Mouse (Mus musculus) MEL (cell line): ENCODE data around the gene Rps6kc1. TPM values are rescaled to one million over a fixed set of nuclear protein-coding genes. Genes with fewer than 3 reads are reported as not detected.

ENCODE experiments used
- DNase-seq: peaks from one replicate; pipeline ENCODE4 v3.0.0; 2011; ENCODE audit warnings: low read depth, low spot score
- H3K27ac ChIP-seq: 2 replicates; pipeline ENCODE4 v1.5.1; 2012; ENCODE audit warnings: low read depth, mild to moderate bottlenecking, control low read depth, low read length, moderate library complexity; ENCODE audit not compliant: control insufficient read depth
- H3K27me3 ChIP-seq, 2 experiments: fragments of 150-350 bp in 1 of 2; sonication (generic) in 1 of 2; 2 replicates each; pipeline ENCODE4 v1.6.1; 2012; ENCODE audit warnings: low read length in 2 of 2, mild to moderate bottlenecking in 2 of 2, improper control_type of control experiment in 1 of 2, moderate library complexity in 1 of 2; ENCODE audit not compliant: insufficient read depth in 2 of 2, control insufficient read depth in 1 of 2
- H3K36me3 ChIP-seq, 2 experiments: 2 replicates each; pipeline ENCODE4 v1.6.1; 2012 to 2014; ENCODE audit warnings: low read length in 2 of 2, improper control_type of control experiment in 1 of 2, inconsistent platforms in 1 of 2, mild to moderate bottlenecking in 1 of 2; ENCODE audit not compliant: insufficient read depth in 2 of 2, control insufficient read depth in 1 of 2
- H3K4me1 ChIP-seq, 2 experiments: fragments of 150-350 bp in 1 of 2; sonication (generic) in 1 of 2; 2 replicates each; pipeline ENCODE4 v1.6.1; 2012; ENCODE audit warnings: low read length in 2 of 2, improper control_type of control experiment in 1 of 2, mild to moderate bottlenecking in 1 of 2; ENCODE audit not compliant: insufficient read depth in 2 of 2, control insufficient read depth in 1 of 2
- H3K4me3 ChIP-seq, 2 experiments: fragments of 150-350 bp in 1 of 2; sonication (generic) in 1 of 2; 2 replicates each; pipeline ENCODE4 v1.5.1; 2012; ENCODE audit warnings: low read depth in 2 of 2, low read length in 2 of 2, mild to moderate bottlenecking in 2 of 2, moderate library complexity in 2 of 2, control low read depth in 1 of 2, improper control_type of control experiment in 1 of 2; ENCODE audit not compliant: control insufficient read depth in 1 of 2, insufficient read depth in 1 of 2
- H3K79me2 ChIP-seq: 2 replicates; pipeline ENCODE4 v1.6.1; 2012; ENCODE audit warnings: mild to moderate bottlenecking, low read length, moderate library complexity; ENCODE audit not compliant: control insufficient read depth, poor library complexity, insufficient read depth
- H3K9ac ChIP-seq: 2 replicates; pipeline ENCODE4 v1.6.1; 2012; ENCODE audit warnings: low read depth, mild to moderate bottlenecking, control low read depth, low read length, moderate library complexity; ENCODE audit not compliant: control insufficient read depth, poor library complexity, severe bottlenecking
- H3K9me3 ChIP-seq: fragments of 150-350 bp; sonication (generic); replicated peaks from 2 replicates; pipeline ENCODE4 v1.6.1; 2012; ENCODE audit warnings: mild to moderate bottlenecking, low read length, improper control_type of control experiment, moderate library complexity; ENCODE audit not compliant: insufficient read depth
- CHD1 ChIP-seq: IDR thresholded peaks from 2 replicates; pipeline ENCODE4 v1.6.1; 2012; ENCODE audit warnings: low read depth, mild to moderate bottlenecking, inconsistent platforms, low read length, improper control_type of control experiment
- CHD2 ChIP-seq: IDR thresholded peaks from 2 replicates; pipeline ENCODE4 v1.6.1; 2011; ENCODE audit warnings: low read length, improper control_type of control experiment
- CTCF ChIP-seq, 3 experiments: IDR thresholded peaks in 2 of 3; conservative IDR thresholded peaks in 1 of 3; 2 replicates each; pipeline ENCODE4 v1.5.1; 2011 to 2012; ENCODE audit warnings: low read length in 3 of 3, low read depth in 2 of 3, mild to moderate bottlenecking in 2 of 3, improper control_type of control experiment in 1 of 3, inconsistent platforms in 1 of 3, mixed read lengths in 1 of 3, moderate library complexity in 1 of 3; ENCODE audit not compliant: control insufficient read depth in 1 of 3, insufficient read depth in 1 of 3, poor library complexity in 1 of 3, severe bottlenecking in 1 of 3
- E2F4 ChIP-seq: IDR thresholded peaks from 2 replicates; pipeline ENCODE4 v1.6.1; 2011; ENCODE audit warnings: low read depth, low read length, improper control_type of control experiment, borderline replicate concordance
- ELF1 ChIP-seq: IDR thresholded peaks from 2 replicates; pipeline ENCODE4 v1.6.1; 2014; ENCODE audit warnings: low read depth, mild to moderate bottlenecking, inconsistent platforms, low read length, improper control_type of control experiment, moderate library complexity
- ETS1 ChIP-seq: IDR thresholded peaks from 2 replicates; pipeline ENCODE4 v1.6.1; 2012; ENCODE audit warnings: low read depth, mild to moderate bottlenecking, inconsistent platforms, low read length, improper control_type of control experiment, moderate library complexity
- GABPA ChIP-seq: IDR thresholded peaks from 2 replicates; pipeline ENCODE4 v1.6.1; 2012; ENCODE audit warnings: low read depth, mild to moderate bottlenecking, inconsistent platforms, low read length, improper control_type of control experiment, moderate library complexity
- GATA1 ChIP-seq: IDR thresholded peaks from 2 replicates; pipeline ENCODE4 v1.6.1; 2011; ENCODE audit warnings: low read depth, low read length, improper control_type of control experiment
- HCFC1 ChIP-seq: IDR thresholded peaks from 2 replicates; pipeline ENCODE4 v1.6.1; 2012; ENCODE audit warnings: low read depth, mild to moderate bottlenecking, inconsistent platforms, low read length, improper control_type of control experiment, moderate library complexity
- KAT2A ChIP-seq: conservative IDR thresholded peaks from 2 replicates; pipeline ENCODE4 v1.6.1; 2012; ENCODE audit warnings: low read depth, low read length, improper control_type of control experiment, inconsistent platforms
- MAFK ChIP-seq: IDR thresholded peaks from 2 replicates; pipeline ENCODE4 v1.6.1; 2011; ENCODE audit warnings: low read depth, mild to moderate bottlenecking, low read length, improper control_type of control experiment, borderline replicate concordance
- MAX ChIP-seq: IDR thresholded peaks from 2 replicates; pipeline ENCODE4 v1.6.1; 2011; ENCODE audit warnings: low read length, improper control_type of control experiment
- MAZ ChIP-seq: IDR thresholded peaks from 2 replicates; pipeline ENCODE4 v1.6.1; 2012; ENCODE audit warnings: low read depth, mild to moderate bottlenecking, inconsistent platforms, low read length, improper control_type of control experiment
- MEF2A ChIP-seq: IDR thresholded peaks from 2 replicates; pipeline ENCODE4 v1.6.1; 2014; ENCODE audit warnings: low read depth, mild to moderate bottlenecking, inconsistent platforms, low read length, improper control_type of control experiment; ENCODE audit not compliant: poor library complexity, insufficient replicate concordance, severe bottlenecking; ENCODE audit errors: extremely low read depth
- MXI1 ChIP-seq: IDR thresholded peaks from 2 replicates; pipeline ENCODE4 v1.6.1; 2011; ENCODE audit warnings: mild to moderate bottlenecking, low read depth, low read length, improper control_type of control experiment
- MYB ChIP-seq: IDR thresholded peaks from 2 replicates; pipeline ENCODE4 v1.6.1; 2011; ENCODE audit warnings: mild to moderate bottlenecking, low read depth, low read length, improper control_type of control experiment
- NELFE ChIP-seq: IDR thresholded peaks from 2 replicates; pipeline ENCODE4 v1.6.1; 2011; ENCODE audit warnings: low read depth, low read length, improper control_type of control experiment
- NRF1 ChIP-seq: IDR thresholded peaks from 2 replicates; pipeline ENCODE4 v1.6.1; 2014; ENCODE audit warnings: low read depth, mild to moderate bottlenecking, inconsistent platforms, low read length, improper control_type of control experiment, moderate library complexity; ENCODE audit not compliant: poor library complexity, insufficient read depth, severe bottlenecking
- POLR2AphosphoS2 ChIP-seq: IDR thresholded peaks from 2 replicates; pipeline ENCODE4 v1.6.1; 2011; ENCODE audit warnings: low read length, improper control_type of control experiment
- POLR2AphosphoS5 ChIP-seq: IDR thresholded peaks from 2 replicates; pipeline ENCODE4 v1.6.1; 2012; ENCODE audit warnings: low read depth, borderline replicate concordance, mild to moderate bottlenecking, inconsistent platforms, low read length, moderate library complexity, mixed read lengths
- RCOR1 ChIP-seq: IDR thresholded peaks from 2 replicates; pipeline ENCODE4 v1.6.1; 2012; ENCODE audit warnings: low read depth, mild to moderate bottlenecking, inconsistent platforms, low read length, improper control_type of control experiment
- SIN3A ChIP-seq: IDR thresholded peaks from 2 replicates; pipeline ENCODE4 v1.6.1; 2012; ENCODE audit warnings: low read length, improper control_type of control experiment, inconsistent platforms
- SMC3 ChIP-seq: IDR thresholded peaks from 2 replicates; pipeline ENCODE4 v1.6.1; 2011; ENCODE audit warnings: low read depth, low read length, improper control_type of control experiment
- TBP ChIP-seq: IDR thresholded peaks from 2 replicates; pipeline ENCODE4 v1.8.0; 2011; ENCODE audit warnings: low read depth, low read length, improper control_type of control experiment
- TCF12 ChIP-seq: IDR thresholded peaks from 2 replicates; pipeline ENCODE4 v1.6.1; 2014; ENCODE audit warnings: low read depth, mild to moderate bottlenecking, inconsistent platforms, low read length, improper control_type of control experiment, moderate library complexity
- ZKSCAN1 ChIP-seq: IDR thresholded peaks from 2 replicates; pipeline ENCODE4 v1.6.1; 2012; ENCODE audit warnings: low read depth, mild to moderate bottlenecking, inconsistent platforms, low read length, improper control_type of control experiment, moderate library complexity
- ZMIZ1 ChIP-seq: IDR thresholded peaks from 2 replicates; pipeline ENCODE4 v1.6.1; 2012; ENCODE audit warnings: low read depth, mild to moderate bottlenecking, inconsistent platforms, low read length, improper control_type of control experiment, moderate library complexity
- ZNF384 ChIP-seq: IDR thresholded peaks from 2 replicates; pipeline ENCODE4 v1.6.1; 2012; ENCODE audit warnings: low read depth, mild to moderate bottlenecking, inconsistent platforms, low read length, improper control_type of control experiment
- polyA plus RNA-seq, 2 experiments: library from polyadenylated mRNA; stranded (reverse) in 1 of 2; unstranded in 1 of 2; fragments of >175 nt in 1 of 2; fragments of >200 nt in 1 of 2; gene quantifications; 2 replicates each; pipeline versions ENCODE4 v1.2.1 to v1.2.4; 2012; ENCODE audit warnings: low replicate concordance in 2 of 2, low read depth in 1 of 2; ENCODE audit not compliant: insufficient read length in 2 of 2, insufficient read depth in 1 of 2, missing spikeins in 1 of 2
- total RNA-seq: library from RNA; depleted of rRNA; stranded (reverse); fragments of 300-350 nt; gene quantifications from 2 replicates; pipeline ENCODE4 v1.2.3, GENCODE M21; 2012

Gene Rps6kc1
- total and polyA plus RNA-seq, 3 experiments = 26.2 to 26.5 TPM; not detected in 1

- Histone ChIP-seq H3K27me3 (no peaks in the 10 kb centered on the region), H3K9me3 (no peaks in the 10 kb centered on the region), H3K79me2 (no peaks in the 10 kb centered on the region), H3K4me3 (no peak overlapping the region), H3K4me1 (no peaks in the 10 kb centered on the region), H3K36me3 (no peaks in the 10 kb centered on the region), H3K9ac (no peak overlapping the region), H3K27ac (no peak overlapping the region)
- TF ChIP-seq ETS1 (no peak), POLR2AphosphoS5 (no peak), NELFE (no peak), MEF2A (no peak), MAZ (no peak), SMC3 (no peak), ZKSCAN1 (no peak), TBP (no peak), E2F4 (no peak), HCFC1 (no peak), GABPA (no peak), ELF1 (no peak), NRF1 (no peak), POLR2AphosphoS2 (no peak)
- DNase-seq = no peak
Measured at GRCm38 (mm10) chr1:190826486-190827034, 85.0 kb downstream of the Rps6kc1 start.

- Histone ChIP-seq H3K9ac (no peak overlapping the region), H3K9me3 (no peaks in the 10 kb centered on the region), H3K27ac (no peak overlapping the region), H3K36me3 (no peaks in the 10 kb centered on the region), H3K4me1 (no peaks in the 10 kb centered on the region), H3K27me3 (no peaks in the 10 kb centered on the region), H3K4me3 (no peak overlapping the region), H3K79me2 (no peaks in the 10 kb centered on the region)
- DNase-seq = no peak
- TF ChIP-seq CHD2 = no peak
- TF ChIP-seq KAT2A = no peak
- no peak for TF ChIP-seq POLR2AphosphoS2
- no peak for TF ChIP-seq SMC3
- TF ChIP-seq CTCF (IDR thresholded peaks at IDR 0.05 in 2 of 3, conservative IDR thresholded peaks at IDR 0.05 in 1 of 3; ENCODE audit: control insufficient read depth in 1 of 3, insufficient read depth in 1 of 3, low read depth in 2 of 3, low read length in 3 of 3, poor library complexity in 1 of 3, severe bottlenecking in 1 of 3) = no peak
- TF ChIP-seq ZMIZ1 = no peak
- TF ChIP-seq ZNF384 = no peak
- TF ChIP-seq MXI1 = no peak
- TF ChIP-seq HCFC1 = no peak
- no peak for TF ChIP-seq ZKSCAN1
- no peak for TF ChIP-seq MAX
- TF ChIP-seq SIN3A = no peak
- TF ChIP-seq ETS1 = no peak
- TF ChIP-seq TCF12 = no peak
- no peak for TF ChIP-seq GATA1
- no peak for TF ChIP-seq RCOR1
- no peak for TF ChIP-seq MAFK
- TF ChIP-seq MYB = no peak
- no peak for TF ChIP-seq CHD1
Measured at GRCm38 (mm10) chr1:190823745-190824144, 87.8 kb downstream of the Rps6kc1 start.
